24 mouse cellular contexts compared by ENCODE assay signal in the genomic region with DNA sequence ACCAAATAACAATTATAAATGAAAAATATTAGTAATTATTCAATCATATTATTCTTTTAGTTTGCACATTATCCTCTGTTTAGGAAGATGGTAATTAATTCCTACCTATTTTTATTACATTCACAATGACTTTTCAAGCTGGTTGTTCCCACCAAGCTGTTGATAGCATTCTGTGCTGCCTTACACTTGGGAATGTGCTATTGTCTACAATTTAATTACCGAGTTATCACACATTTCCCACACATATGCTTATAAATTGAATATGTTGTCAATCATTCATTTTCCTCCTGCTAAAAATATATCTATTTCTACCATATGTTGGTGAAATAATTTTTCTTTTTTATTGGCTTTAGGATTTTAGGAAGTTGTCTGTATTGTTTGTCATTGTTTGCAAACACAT.
A peak's percentile ranks its signal among the peaks of the same experiment; 100 is the strongest.
DNase-seq lines count a peak whose midpoint lies in the region; ATAC-seq and TF ChIP-seq lines count a peak whose summit lies in the region.
"Had no signal": no experiment of that assay in that cellular context is flagged by ENCODE, and none has a peak within 500 bp of the region (broad histone marks: within the 10 kb centered on the region; RNA-seq: fewer than 3 reads in every experiment).

No protein-coding gene starts in this region.

- peak; percentile 2 for DNase-seq in forebrain, postnatal 0 days
- peak; percentile 1 for DNase-seq in layer of hippocampus, adult 9-10 months (ENCODE audit: low spot score)
- no peak for DNase-seq in layer of hippocampus, postnatal 36 days
- DNase-seq in midbrain, embryonic 14.5 days: peak; percentile 3
- DNase-seq in midbrain, embryonic 10.5 days (ENCODE audit: low spot score): no peak
- DNase-seq in brain, embryonic 18.5 days (ENCODE audit: low read depth, low spot score): peak; percentile 10
- no peak for DNase-seq in right cerebral cortex, adult 2 months (ENCODE audit: low spot score in 2 of 2)
- DNase-seq: adrenal gland, adult 2 months; adrenal gland, postnatal 14 days; cerebellum, adult 11 months; cerebellum, adult 2 months; cerebellum, adult 9-11 months; cerebellum, postnatal 25 days; gastrocnemius, adult 2 months; gastrocnemius, postnatal 14 days; heart, adult 11 months had no signal

- H3K4me3 ChIP-seq in forebrain, postnatal 0 days (ENCODE audit: low read depth, low read length): no peak overlapping the region
- no peak overlapping the region for H3K4me3 ChIP-seq in forebrain, embryonic 12.5 days (replicated peaks)
- no peak overlapping the region for H3K4me3 ChIP-seq in midbrain, embryonic 14.5 days (replicated peaks; ENCODE audit: low read depth, low read length)
- H3K4me3 ChIP-seq in midbrain, embryonic 10.5 days: no peak overlapping the region
- H3K4me3 ChIP-seq: embryonic facial prominence, embryonic 12.5 days; embryonic facial prominence, embryonic 15.5 days; forebrain, embryonic 15.5 days; gastrocnemius, adult 2 months; hindbrain, embryonic 12.5 days; hindbrain, embryonic 15.5 days had no signal

- WGBS in forebrain, postnatal 0 days: 75% methylated on average over 1 of the region's 1 CpGs
- WGBS in forebrain, embryonic 12.5 days: 90% methylated on average over 1 of the region's 1 CpGs
- WGBS in midbrain, embryonic 14.5 days: 81% methylated on average over 1 of the region's 1 CpGs
- 88% methylated on average over 1 of the region's 1 CpGs for WGBS in midbrain, embryonic 10.5 days

- no peak for TF ChIP-seq CTCF in forebrain, postnatal 0 days (IDR thresholded peaks at IDR 0.05; ENCODE audit: low read depth)

- ATAC-seq in forebrain, postnatal 0 days: no peak
- no peak for ATAC-seq in forebrain, embryonic 12.5 days (ENCODE audit: low FRiP score)
- no peak for ATAC-seq in midbrain, embryonic 14.5 days (ENCODE audit: low FRiP score, low TSS enrichment)
- ATAC-seq: CD4-positive, CD25-positive, alpha-beta regulatory T cell, adult 4 months; forebrain, embryonic 15.5 days had no signal

- H3K4me1 ChIP-seq in forebrain, postnatal 0 days (ENCODE audit: insufficient read depth): no peaks in the 10 kb centered on the region
- H3K4me1 ChIP-seq in forebrain, embryonic 12.5 days: no peaks in the 10 kb centered on the region
- no peaks in the 10 kb centered on the region for H3K4me1 ChIP-seq in midbrain, embryonic 14.5 days (ENCODE audit: control insufficient read depth, insufficient read depth, low read length)
- no peaks in the 10 kb centered on the region for H3K4me1 ChIP-seq in midbrain, embryonic 10.5 days
- H3K4me1 ChIP-seq: embryonic facial prominence, embryonic 12.5 days; embryonic facial prominence, embryonic 15.5 days; forebrain, embryonic 15.5 days; hindbrain, embryonic 12.5 days; hindbrain, embryonic 15.5 days had no signal

- no peak overlapping the region for H3K4me2 ChIP-seq in forebrain, postnatal 0 days (ENCODE audit: low read depth)
- no peak overlapping the region for H3K4me2 ChIP-seq in forebrain, embryonic 12.5 days
- H3K4me2 ChIP-seq in midbrain, embryonic 14.5 days (ENCODE audit: low read length): no peak overlapping the region
- H3K4me2 ChIP-seq: embryonic facial prominence, embryonic 12.5 days; embryonic facial prominence, embryonic 15.5 days; forebrain, embryonic 15.5 days; heart, embryonic 11.5 days; hindbrain, embryonic 12.5 days; hindbrain, embryonic 15.5 days had no signal

- no peaks in the 10 kb centered on the region for H3K9me3 ChIP-seq in forebrain, postnatal 0 days (ENCODE audit: low read length)
- no peaks in the 10 kb centered on the region for H3K9me3 ChIP-seq in forebrain, embryonic 12.5 days
- H3K9me3 ChIP-seq in midbrain, embryonic 14.5 days (ENCODE audit: control insufficient read depth, low read length): no peaks in the 10 kb centered on the region
- no peaks in the 10 kb centered on the region for H3K9me3 ChIP-seq in midbrain, embryonic 10.5 days (replicated peaks)
- H3K9me3 ChIP-seq: embryonic facial prominence, embryonic 12.5 days; embryonic facial prominence, embryonic 15.5 days; forebrain, embryonic 15.5 days; hindbrain, embryonic 12.5 days; hindbrain, embryonic 15.5 days had no signal

- H3K9ac ChIP-seq in forebrain, postnatal 0 days: no peak overlapping the region
- H3K9ac ChIP-seq in forebrain, embryonic 12.5 days: no peak overlapping the region
- no peak overlapping the region for H3K9ac ChIP-seq in midbrain, embryonic 14.5 days (replicated peaks; ENCODE audit: low read length)
- H3K9ac ChIP-seq: embryonic facial prominence, embryonic 12.5 days; embryonic facial prominence, embryonic 15.5 days; forebrain, embryonic 15.5 days; hindbrain, embryonic 12.5 days; hindbrain, embryonic 15.5 days had no signal

- H3K36me3 ChIP-seq in forebrain, postnatal 0 days (ENCODE audit: insufficient read depth): no peaks in the 10 kb centered on the region
- H3K36me3 ChIP-seq in forebrain, embryonic 12.5 days (replicated peaks): no peaks in the 10 kb centered on the region
- H3K36me3 ChIP-seq in midbrain, embryonic 14.5 days (ENCODE audit: control insufficient read depth, insufficient read depth, low read length): no peaks in the 10 kb centered on the region
- H3K36me3 ChIP-seq in midbrain, embryonic 10.5 days: no peaks in the 10 kb centered on the region
- H3K36me3 ChIP-seq: embryonic facial prominence, embryonic 12.5 days; embryonic facial prominence, embryonic 15.5 days; forebrain, embryonic 15.5 days; hindbrain, embryonic 12.5 days; hindbrain, embryonic 15.5 days had no signal

- H3K27me3 ChIP-seq in forebrain, postnatal 0 days (ENCODE audit: insufficient read depth, low read length): no peaks in the 10 kb centered on the region
- H3K27me3 ChIP-seq in forebrain, embryonic 12.5 days: no peaks in the 10 kb centered on the region
- no peaks in the 10 kb centered on the region for H3K27me3 ChIP-seq in midbrain, embryonic 14.5 days (ENCODE audit: control insufficient read depth, insufficient read depth, low read length)
- no peaks in the 10 kb centered on the region for H3K27me3 ChIP-seq in midbrain, embryonic 10.5 days (ENCODE audit: low read depth, poor library complexity, severe bottlenecking)
- H3K27me3 ChIP-seq: embryonic facial prominence, embryonic 12.5 days; embryonic facial prominence, embryonic 15.5 days; forebrain, embryonic 15.5 days; hindbrain, embryonic 12.5 days; hindbrain, embryonic 15.5 days had no signal

- no peak overlapping the region for H3K27ac ChIP-seq in forebrain, postnatal 0 days (ENCODE audit: low read depth, low read length)
- no peak overlapping the region for H3K27ac ChIP-seq in forebrain, embryonic 12.5 days
- no peak overlapping the region for H3K27ac ChIP-seq in midbrain, embryonic 14.5 days (replicated peaks; ENCODE audit: low read depth, low read length)
- H3K27ac ChIP-seq in midbrain, embryonic 10.5 days (replicated peaks): no peak overlapping the region
- H3K27ac ChIP-seq: embryonic facial prominence, embryonic 12.5 days; embryonic facial prominence, embryonic 15.5 days; forebrain, embryonic 15.5 days; gastrocnemius, adult 2 months; hindbrain, embryonic 12.5 days; hindbrain, embryonic 15.5 days had no signal

Comparison
In these comparisons a context has a peak if more than half of its experiments do, and no peak if none do; other contexts are left out.
1. DNase-seq: peak in forebrain, postnatal 0 days (single experiment), layer of hippocampus, adult 9-10 months (single experiment), midbrain, embryonic 14.5 days (single experiment) and brain, embryonic 18.5 days (single experiment); none in layer of hippocampus, postnatal 36 days (0 of 2), midbrain, embryonic 10.5 days (single experiment) and right cerebral cortex, adult 2 months (0 of 2).